Mouse (Mus musculus): ENCODE results near the gene Fam117a. TPM values are rescaled to one million over a fixed set of nuclear protein-coding genes. Genes with fewer than 3 reads are reported as not detected.

Fam117a gene
- total and polyA plus RNA-seq, 2 experiments, result 1.8 to 7.4 TPM

- WGBS, result 72% methylated on average over 3 of the region's 3 CpGs
- Histone ChIP-seq H3K27ac (replicated peaks; ENCODE audit: insufficient read depth, low read depth, low read length) (no peak overlapping the region), H3K9ac (ENCODE audit: low read depth, low read length) (no peak overlapping the region), H3K27me3 (ENCODE audit: control insufficient read depth, insufficient read depth, low read length) (no peaks in the 10 kb centered on the region), H3K36me3 (ENCODE audit: control insufficient read depth, insufficient read depth, low read length) (peaks cover 39% of the 10 kb centered on the region), H3K4me1 (ENCODE audit: control insufficient read depth, insufficient read depth, low read length) (no peaks in the 10 kb centered on the region), H3K4me3 (ENCODE audit: insufficient read depth, low read depth, low read length) (no peak overlapping the region), H3K79me2 (ENCODE audit: control insufficient read depth, insufficient read depth, low read length) (peaks cover 12% of the 10 kb centered on the region; the same call in 1 of the 2 replicates)
- TF ChIP-seq POLR2A (IDR thresholded peaks at IDR 0.05; ENCODE audit: extremely low read depth, insufficient read depth, low read length) (no peak), CTCF (IDR thresholded peaks at IDR 0.05; ENCODE audit: low read depth, low read length) (no peak)
- DNase-seq (ENCODE audit: extremely low read depth, low read depth, low spot score), result peak; percentile 31
These were observed 35.0 kb upstream of the Fam117a start for GRCm38 (mm10) chr11:95301772-95302171.

- Histone ChIP-seq H3K9ac (ENCODE audit: low read depth, low read length) (no peak overlapping the region), H3K36me3 (ENCODE audit: control insufficient read depth, insufficient read depth, low read length) (peaks cover 23% of the 10 kb centered on the region), H3K27me3 (ENCODE audit: control insufficient read depth, insufficient read depth, low read length) (no peaks in the 10 kb centered on the region), H3K4me3 (ENCODE audit: insufficient read depth, low read depth, low read length) (no peak overlapping the region), H3K4me1 (ENCODE audit: control insufficient read depth, insufficient read depth, low read length) (peaks cover 4% of the 10 kb centered on the region; the same call in 1 of the 2 replicates), H3K79me2 (ENCODE audit: control insufficient read depth, insufficient read depth, low read length) (peaks cover 18% of the 10 kb centered on the region; the same call in 1 of the 2 replicates), H3K27ac (replicated peaks; ENCODE audit: insufficient read depth, low read depth, low read length) (no peak overlapping the region)
- peak; percentile 36; the same call in 1 of the 2 replicates for TF ChIP-seq CTCF (IDR thresholded peaks at IDR 0.05; ENCODE audit: low read depth, low read length)
- no peak for TF ChIP-seq POLR2A (IDR thresholded peaks at IDR 0.05; ENCODE audit: extremely low read depth, insufficient read depth, low read length)
- WGBS, result 91% methylated on average over 7 of the region's 7 CpGs
- no peak for DNase-seq (ENCODE audit: extremely low read depth, low read depth, low spot score)
These were observed 31.2 kb upstream of the Fam117a start for GRCm38 (mm10) chr11:95305600-95305999.

- H3K27me3 ChIP-seq (ENCODE audit: control insufficient read depth, insufficient read depth, low read length), result no peaks in the 10 kb centered on the region
- H3K4me1 ChIP-seq (ENCODE audit: control insufficient read depth, insufficient read depth, low read length), result peaks cover 8% of the 10 kb centered on the region; the same call in 1 of the 2 replicates
- TF ChIP-seq CTCF (IDR thresholded peaks at IDR 0.05; ENCODE audit: low read depth, low read length), result no peak
- TF ChIP-seq POLR2A (IDR thresholded peaks at IDR 0.05; ENCODE audit: extremely low read depth, insufficient read depth, low read length), result no peak
- no peak overlapping the region for H3K4me3 ChIP-seq (ENCODE audit: insufficient read depth, low read depth, low read length)
- H3K36me3 ChIP-seq (ENCODE audit: control insufficient read depth, insufficient read depth, low read length), result peaks cover 12% of the 10 kb centered on the region
- no peak overlapping the region for H3K27ac ChIP-seq (replicated peaks; ENCODE audit: insufficient read depth, low read depth, low read length)
- H3K9ac ChIP-seq (ENCODE audit: low read depth, low read length), result no peak overlapping the region
- peaks cover 18% of the 10 kb centered on the region; the same call in 1 of the 2 replicates for H3K79me2 ChIP-seq (ENCODE audit: control insufficient read depth, insufficient read depth, low read length)
- WGBS, result 45% methylated on average over 8 of the region's 8 CpGs
- peak; percentile 41 for DNase-seq (ENCODE audit: extremely low read depth, low read depth, low spot score)
These were observed 29.3 kb upstream of the Fam117a start for GRCm38 (mm10) chr11:95307526-95307925.

- Histone ChIP-seq H3K36me3 (ENCODE audit: control insufficient read depth, insufficient read depth, low read length) (peaks cover 6% of the 10 kb centered on the region), H3K27ac (replicated peaks; ENCODE audit: insufficient read depth, low read depth, low read length) (peak overlapping the region; percentile 87), H3K27me3 (ENCODE audit: control insufficient read depth, insufficient read depth, low read length) (no peaks in the 10 kb centered on the region), H3K4me1 (ENCODE audit: control insufficient read depth, insufficient read depth, low read length) (peaks cover 8% of the 10 kb centered on the region; the same call in 1 of the 2 replicates), H3K4me3 (ENCODE audit: insufficient read depth, low read depth, low read length) (peak overlapping the region; percentile 75), H3K79me2 (ENCODE audit: control insufficient read depth, insufficient read depth, low read length) (peaks cover 18% of the 10 kb centered on the region; the same call in 1 of the 2 replicates), H3K9ac (ENCODE audit: low read depth, low read length) (peak overlapping the region; percentile 88)
- under 1% methylated on average over 37 of the region's 37 CpGs for WGBS
- TF ChIP-seq POLR2A (IDR thresholded peaks at IDR 0.05; ENCODE audit: extremely low read depth, insufficient read depth, low read length) (no peak), CTCF (IDR thresholded peaks at IDR 0.05; ENCODE audit: low read depth, low read length) (no peak)
- DNase-seq (ENCODE audit: extremely low read depth, low read depth, low spot score), result peak; percentile 95
These were observed 27.3 kb upstream of the Fam117a start for GRCm38 (mm10) chr11:95309510-95310006.

- under 1% methylated on average over 42 of the region's 42 CpGs for WGBS
- peaks cover 18% of the 10 kb centered on the region; the same call in 1 of the 2 replicates for H3K79me2 ChIP-seq (ENCODE audit: control insufficient read depth, insufficient read depth, low read length)
- H3K36me3 ChIP-seq (ENCODE audit: control insufficient read depth, insufficient read depth, low read length), result peaks cover 5% of the 10 kb centered on the region
- peak within 1 kb of the TSS; percentile 75 for H3K4me3 ChIP-seq (ENCODE audit: insufficient read depth, low read depth, low read length)
- H3K27me3 ChIP-seq (ENCODE audit: control insufficient read depth, insufficient read depth, low read length), result no peaks in the 10 kb centered on the region
- H3K4me1 ChIP-seq (ENCODE audit: control insufficient read depth, insufficient read depth, low read length), result peaks cover 8% of the 10 kb centered on the region; the same call in 1 of the 2 replicates
- TF ChIP-seq CTCF (IDR thresholded peaks at IDR 0.05; ENCODE audit: low read depth, low read length), result no peak
- peak; percentile 48; the same call in 1 of the 2 replicates for TF ChIP-seq POLR2A (IDR thresholded peaks at IDR 0.05; ENCODE audit: extremely low read depth, insufficient read depth, low read length)
- peak; percentile 99 for DNase-seq (ENCODE audit: extremely low read depth, low read depth, low spot score)
- peak within 1 kb of the TSS; percentile 88 for H3K9ac ChIP-seq (ENCODE audit: low read depth, low read length)
- peak within 1 kb of the TSS; percentile 87 for H3K27ac ChIP-seq (replicated peaks; ENCODE audit: insufficient read depth, low read depth, low read length)
These were observed 26.7 kb upstream of the Fam117a start, which contains the start of gene Kat7 for GRCm38 (mm10) chr11:95310007-95310647. TSS of gene Kat7 (minus strand) at chr11:95310246.
